Mouse (Mus musculus) stomach, postnatal 0 days (tissue): ENCODE measurements around the gene Rnf43.

Experiments used
- CTCF ChIP-seq: IDR thresholded peaks from 2 replicates; pipeline ENCODE4 v1.5.1; 2016; ENCODE audit warnings: antibody characterized with exemption, low read depth, mild to moderate bottlenecking, moderate library complexity
- EP300 ChIP-seq: optimal IDR thresholded peaks from 2 replicates; pipeline ENCODE3; 2016; ENCODE audit warnings: antibody characterized with exemption

GRCm38 (mm10) chr11:87697131-87697682 lies 34.7 kb downstream of the Rnf43 start:
- TF ChIP-seq CTCF (no peak), EP300 (no peak)
